14 mouse cellular contexts compared by ENCODE assay signal in genomic region chr1:74123215-74123614, GRCm38 (mm10). TPM values are rescaled to one million over a fixed set of nuclear protein-coding genes. Genes with fewer than 3 reads are reported as not detected.
DNase-seq lines count a peak whose midpoint lies in the region; ATAC-seq and TF ChIP-seq lines count a peak whose summit lies in the region.
"Had no signal": no experiment of that assay in that cellular context is flagged by ENCODE, and none has a peak within 500 bp of the region (broad histone marks: within the 10 kb centered on the region; RNA-seq: fewer than 3 reads in every experiment).

No protein-coding gene starts in this region.

- no peak for DNase-seq in heart, adult 11 months
- DNase-seq in lung, adult 2 months = no peak
- no peak for DNase-seq in hindbrain, embryonic 14.5 days (ENCODE audit: low spot score)
- DNase-seq in adrenal gland, adult (ENCODE audit: inconsistent age in 2 of 2, low spot score in 1 of 2) = no peak
- no peak for DNase-seq in gastrocnemius, adult 8-10 months (ENCODE audit: low spot score in 2 of 2)
- DNase-seq: cerebellum, adult 8-10 months; thymus, adult 18-20 months had no signal

- TF ChIP-seq CTCF in lung, adult 2 months (IDR thresholded peaks at IDR 0.05; ENCODE audit: insufficient read depth, low read length) = no peak

- no peaks in the 10 kb centered on the region for H3K27me3 ChIP-seq in heart, embryonic 14.5 days (ENCODE audit: control insufficient read depth, insufficient read depth, low read length)
- H3K27me3 ChIP-seq in lung, embryonic 16.5 days (ENCODE audit: control insufficient read depth, insufficient read depth, low read depth, low read length) = peaks cover 3% of the 10 kb centered on the region; the same call in 1 of the 2 replicates
- peaks cover 20% of the 10 kb centered on the region; the same call in 1 of the 2 replicates for H3K27me3 ChIP-seq in hindbrain, embryonic 14.5 days (ENCODE audit: control insufficient read depth, insufficient read depth, low read length)
- peaks cover 29% of the 10 kb centered on the region for H3K27me3 ChIP-seq in neural tube, embryonic 13.5 days
- H3K27me3 ChIP-seq: Patski had no signal

- no peaks in the 10 kb centered on the region for H3K9me3 ChIP-seq in heart, embryonic 14.5 days (ENCODE audit: control insufficient read depth, low read length)
- H3K9me3 ChIP-seq in lung, embryonic 16.5 days (ENCODE audit: control insufficient read depth, low read length) = no peaks in the 10 kb centered on the region
- H3K9me3 ChIP-seq in hindbrain, embryonic 14.5 days (ENCODE audit: control insufficient read depth, low read length) = no peaks in the 10 kb centered on the region
- H3K9me3 ChIP-seq in neural tube, embryonic 13.5 days = no peaks in the 10 kb centered on the region
- H3K9me3 ChIP-seq: limb, embryonic 12.5 days had no signal

- ATAC-seq in heart, embryonic 14.5 days (ENCODE audit: insufficient number of reproducible peaks, insufficient read depth, low FRiP score, low read depth) = no peak
- ATAC-seq in lung, embryonic 16.5 days (ENCODE audit: low read depth) = no peak
- ATAC-seq in hindbrain, embryonic 14.5 days (ENCODE audit: low FRiP score) = no peak
- no peak for ATAC-seq in neural tube, embryonic 13.5 days (ENCODE audit: low read depth)
- ATAC-seq: Patski had no signal

- no peak overlapping the region for H3K4me3 ChIP-seq in heart, embryonic 14.5 days (ENCODE audit: control insufficient read depth in 1 of 2, insufficient read depth in 1 of 2, low read depth in 1 of 2, low read length in 2 of 2)
- no peak overlapping the region; the same call in 1 of the 2 replicates for H3K4me3 ChIP-seq in lung, embryonic 16.5 days (ENCODE audit: low read length)
- H3K4me3 ChIP-seq in lung, adult 2 months (replicated peaks; ENCODE audit: extremely low read depth, low read depth, low read length) = no peak overlapping the region
- H3K4me3 ChIP-seq in hindbrain, embryonic 14.5 days (replicated peaks; ENCODE audit: low read length) = no peak overlapping the region
- H3K4me3 ChIP-seq in neural tube, embryonic 13.5 days = peak overlapping the region; percentile 45
- H3K4me3 ChIP-seq: erythroblast, embryonic 14.5 days; layer of hippocampus, adult 2 months had no signal

- H3K27ac ChIP-seq in heart, embryonic 14.5 days (replicated peaks in 1 of 2; ENCODE audit: control insufficient read depth in 1 of 2, insufficient read depth in 1 of 2, low read depth in 2 of 2, low read length in 2 of 2) = no peak overlapping the region
- no peak overlapping the region for H3K27ac ChIP-seq in lung, embryonic 16.5 days (ENCODE audit: low read length)
- H3K27ac ChIP-seq in hindbrain, embryonic 14.5 days = no peak overlapping the region
- no peak overlapping the region for H3K27ac ChIP-seq in neural tube, embryonic 13.5 days (replicated peaks)
- H3K27ac ChIP-seq: layer of hippocampus, adult 2 months; limb, embryonic 12.5 days had no signal

- H3K36me3 ChIP-seq in heart, embryonic 14.5 days (ENCODE audit: control insufficient read depth, insufficient read depth, low read length) = no peaks in the 10 kb centered on the region
- no peaks in the 10 kb centered on the region for H3K36me3 ChIP-seq in lung, embryonic 16.5 days (ENCODE audit: control insufficient read depth, insufficient read depth, low read length)
- H3K36me3 ChIP-seq in hindbrain, embryonic 14.5 days (replicated peaks; ENCODE audit: control insufficient read depth, insufficient read depth) = no peaks in the 10 kb centered on the region
- no peaks in the 10 kb centered on the region for H3K36me3 ChIP-seq in neural tube, embryonic 13.5 days
- H3K36me3 ChIP-seq: limb, embryonic 12.5 days had no signal

- peaks cover 19 to 26% of the 10 kb centered on the region in 2 experiments for H3K4me1 ChIP-seq in heart, embryonic 14.5 days (ENCODE audit: control insufficient read depth in 2 of 2, insufficient read depth in 2 of 2, low read length in 2 of 2)
- H3K4me1 ChIP-seq in lung, embryonic 16.5 days (replicated peaks; ENCODE audit: control insufficient read depth, insufficient read depth, low read length) = peaks cover 27% of the 10 kb centered on the region
- peaks cover 2% of the 10 kb centered on the region; the same call in 1 of the 2 replicates for H3K4me1 ChIP-seq in lung, adult 2 months (ENCODE audit: control insufficient read depth, insufficient read depth, low read length)
- H3K4me1 ChIP-seq in hindbrain, embryonic 14.5 days (replicated peaks; ENCODE audit: control insufficient read depth, insufficient read depth, low read length) = peaks cover 11% of the 10 kb centered on the region; the same call in 1 of the 2 replicates
- H3K4me1 ChIP-seq in neural tube, embryonic 13.5 days (replicated peaks) = peaks cover 36% of the 10 kb centered on the region

- 68% methylated on average over 8 of the region's 8 CpGs for WGBS in heart, embryonic 14.5 days
- WGBS in lung, embryonic 16.5 days = 54% methylated on average over 8 of the region's 8 CpGs
- 63% methylated on average over 8 of the region's 8 CpGs for WGBS in lung, adult 2 months
- WGBS in hindbrain, embryonic 14.5 days = 60% methylated on average over 8 of the region's 8 CpGs
- 56% methylated on average over 8 of the region's 8 CpGs for WGBS in neural tube, embryonic 13.5 days

- peak overlapping the region; percentile 74; the same call in 1 of the 2 replicates for H3K9ac ChIP-seq in heart, embryonic 14.5 days (ENCODE audit: low read length)
- no peak overlapping the region for H3K9ac ChIP-seq in lung, embryonic 16.5 days (ENCODE audit: low read length)
- H3K9ac ChIP-seq in hindbrain, embryonic 14.5 days = 0 out of 2 replicates have a peak overlapping the region, but pooled peaks have one; percentile 17
- H3K9ac ChIP-seq in neural tube, embryonic 13.5 days = no peak overlapping the region

- peak overlapping the region; percentile 92 for H3K4me2 ChIP-seq in heart, embryonic 14.5 days (ENCODE audit: low read length)
- peak overlapping the region; percentile 84 for H3K4me2 ChIP-seq in lung, embryonic 16.5 days (ENCODE audit: low read depth, low read length)
- peak overlapping the region; percentile 85 for H3K4me2 ChIP-seq in hindbrain, embryonic 14.5 days (replicated peaks)
- H3K4me2 ChIP-seq in neural tube, embryonic 13.5 days = peak overlapping the region; percentile 70

- TF ChIP-seq POLR2A in lung, adult 2 months (IDR thresholded peaks at IDR 0.05; ENCODE audit: borderline replicate concordance, extremely low read depth, low read depth, low read length) = no peak

RNA-seq across cellular contexts. Expression of gene Tns1, which starts 1.0 kb away (rescaled TPM):
- polyA plus RNA-seq in heart, embryonic 14.5 days (2014; fragmentation: Nextera tagmentation; extraction: Ambion mirVana) = 125 and 142 TPM in 2 replicates
- 137 and 147 TPM in 2 replicates for polyA plus RNA-seq in lung, embryonic 16.5 days (2015; fragmentation: Nextera tagmentation; extraction: Ambion mirVana)
- 781 and 1,078 TPM in 2 replicates for polyA plus RNA-seq in lung, adult 2 months (2012; rRNA removed)
- 15.1 and 15.5 TPM in 2 replicates for polyA plus RNA-seq in hindbrain, embryonic 14.5 days (2014; fragmentation: Nextera tagmentation; extraction: Ambion mirVana)
- polyA plus RNA-seq in neural tube, embryonic 13.5 days (2015; fragmentation: Nextera tagmentation; extraction: Ambion mirVana) = 15.8 and 17.0 TPM in 2 replicates
- 100 to 1,000 TPM; 217 to 331 (median 279) TPM for total RNA-seq in gastrocnemius, adult 8-10 months (2022)

RNA-seq across cellular contexts. Expression of gene Rufy4, which starts 2.1 kb away (rescaled TPM):
- 0.22 and 0.39 TPM in 2 replicates for polyA plus RNA-seq in heart, embryonic 14.5 days (2014; fragmentation: Nextera tagmentation; extraction: Ambion mirVana)
- polyA plus RNA-seq in lung, embryonic 16.5 days (2015; fragmentation: Nextera tagmentation; extraction: Ambion mirVana) = 0.31 and 0.64 TPM in 2 replicates
- polyA plus RNA-seq in lung, adult 2 months (2012; rRNA removed) = 1.4 and 1.6 TPM in 2 replicates
- polyA plus RNA-seq in hindbrain, embryonic 14.5 days (2014; fragmentation: Nextera tagmentation; extraction: Ambion mirVana) = 0.26 and 0.43 TPM in 2 replicates
- polyA plus RNA-seq in neural tube, embryonic 13.5 days (2015; fragmentation: Nextera tagmentation; extraction: Ambion mirVana) = 0.14 TPM in 1 of 2 replicates, not detected in the other
- not detected for total RNA-seq in gastrocnemius, adult 8-10 months (2022)
- polyA plus RNA-seq: erythroblast, embryonic 14.5 days had no signal

RNA-seq across cellular contexts. Expression of gene Cxcr2, which starts 30.6 kb away (rescaled TPM):
- 0.08 TPM in 1 of 2 replicates, not detected in the other for polyA plus RNA-seq in heart, embryonic 14.5 days (2014; fragmentation: Nextera tagmentation; extraction: Ambion mirVana)
- 0.21 and 0.43 TPM in 2 replicates for polyA plus RNA-seq in lung, embryonic 16.5 days (2015; fragmentation: Nextera tagmentation; extraction: Ambion mirVana)
- polyA plus RNA-seq in lung, adult 2 months (2012; rRNA removed) = 3.2 and 6.4 TPM in 2 replicates
- polyA plus RNA-seq in hindbrain, embryonic 14.5 days (2014; fragmentation: Nextera tagmentation; extraction: Ambion mirVana) = 0.11 TPM in 1 of 2 replicates, not detected in the other
- 0.12 and 0.15 TPM in 2 replicates for polyA plus RNA-seq in neural tube, embryonic 13.5 days (2015; fragmentation: Nextera tagmentation; extraction: Ambion mirVana)
- total RNA-seq in gastrocnemius, adult 8-10 months (2022) = not detected
- total RNA-seq: layer of hippocampus, adult 2 months had no signal

Comparison
In these comparisons a context has a peak if more than half of its experiments do, and no peak if none do; other contexts are left out.
1. H3K9ac ChIP-seq: peak in heart, embryonic 14.5 days (single experiment) and hindbrain, embryonic 14.5 days (single experiment); none in lung, embryonic 16.5 days (single experiment) and neural tube, embryonic 13.5 days (single experiment).
2. Peak in every context shown above with its lines, with median percentiles within 50 percentile points of each other: H3K4me2 ChIP-seq.